Mouse (Mus musculus) myocyte (in vitro differentiated cells): ENCODE results near the gene Gm11213. TPM values are rescaled to one million over a fixed set of nuclear protein-coding genes. Genes with fewer than 3 reads are reported as not detected.

ENCODE experiments used
- H3K27me3 ChIP-seq: one replicate; pipeline ENCODE4 v1.6.1; 2011; ENCODE audit not compliant: control insufficient read depth, insufficient read depth, insufficient read length
- H3K36me3 ChIP-seq: one replicate; pipeline ENCODE4 v1.6.1; 2011; ENCODE audit not compliant: control insufficient read depth, insufficient read depth
- H3K4me2 ChIP-seq: one replicate; pipeline ENCODE4 v1.6.1; 2011; ENCODE audit warnings: low read depth, control low read depth
- H3K4me3 ChIP-seq: one replicate; pipeline ENCODE4 v1.5.1; 2011; ENCODE audit warnings: mild to moderate bottlenecking, control low read depth, moderate library complexity
- H3K79me2 ChIP-seq: one replicate; pipeline ENCODE4 v1.6.1; 2011; ENCODE audit not compliant: control insufficient read depth, insufficient read depth
- H3ac ChIP-seq: one replicate; pipeline ENCODE4 v1.6.1; 2011; ENCODE audit not compliant: control insufficient read depth, insufficient read length
- CEBPB ChIP-seq: IDR thresholded peaks from 2 replicates; pipeline ENCODE4 v1.6.1; 2011; ENCODE audit warnings: mild to moderate bottlenecking, moderate library complexity; ENCODE audit not compliant: poor library complexity, insufficient read depth, severe bottlenecking
- E2F4 ChIP-seq: IDR thresholded peaks from one replicate; pipeline ENCODE4 v1.6.1; 2011; ENCODE audit warnings: mild to moderate bottlenecking, control low read depth, moderate library complexity; ENCODE audit not compliant: insufficient read depth
- MAX ChIP-seq: IDR thresholded peaks from one replicate; pipeline ENCODE4 v1.6.1; 2011; ENCODE audit warnings: low read depth, mild to moderate bottlenecking, control low read depth
- MYOD1 ChIP-seq, 3 experiments: IDR thresholded peaks; one replicate each; pipeline ENCODE4 v1.6.1; 2011; ENCODE audit warnings: control low read depth in 2 of 3, low read depth in 2 of 3, mild to moderate bottlenecking in 2 of 3, moderate library complexity in 1 of 3; ENCODE audit not compliant: insufficient read length in 2 of 3, control insufficient read depth in 1 of 3
- MYOG ChIP-seq, 3 experiments: IDR thresholded peaks; one replicate each; pipeline ENCODE4 v1.6.1; 2011; ENCODE audit warnings: control low read depth in 2 of 3, low read depth in 2 of 3, mild to moderate bottlenecking in 2 of 3; ENCODE audit not compliant: insufficient read length in 2 of 3, control insufficient read depth in 1 of 3, insufficient read depth in 1 of 3
- POLR2A ChIP-seq: IDR thresholded peaks from one replicate; pipeline ENCODE4 v1.6.1; 2011; ENCODE audit warnings: low read depth, mild to moderate bottlenecking, control low read depth, moderate library complexity; ENCODE audit not compliant: insufficient read length
- POLR2AphosphoS2 ChIP-seq: IDR thresholded peaks from one replicate; pipeline ENCODE4 v1.6.1; 2011; ENCODE audit warnings: low read depth, control low read depth; ENCODE audit not compliant: insufficient read length
- REST ChIP-seq: IDR thresholded peaks from one replicate; pipeline ENCODE4 v1.6.1; 2011; ENCODE audit warnings: mild to moderate bottlenecking, control low read depth, moderate library complexity; ENCODE audit not compliant: insufficient read depth, insufficient read length
- SRF ChIP-seq: IDR thresholded peaks from one replicate; pipeline ENCODE4 v1.6.1; 2011; ENCODE audit warnings: low read depth; ENCODE audit not compliant: control insufficient read depth, insufficient read length
- TCF12 ChIP-seq: IDR thresholded peaks from one replicate; pipeline ENCODE4 v1.6.1; 2011; ENCODE audit warnings: mild to moderate bottlenecking, control low read depth; ENCODE audit not compliant: poor library complexity, insufficient read depth, severe bottlenecking
- TCF3 ChIP-seq: IDR thresholded peaks from one replicate; pipeline ENCODE4 v1.6.1; 2011; ENCODE audit warnings: low read depth, control low read depth; ENCODE audit not compliant: insufficient read length
- USF1 ChIP-seq: IDR thresholded peaks from one replicate; pipeline ENCODE4 v1.6.1; 2011; ENCODE audit warnings: low read depth, mild to moderate bottlenecking, control low read depth, moderate library complexity
- polyA plus RNA-seq: library from polyadenylated mRNA; unstranded; fragments of >200 nt; fragmentation: generic; extraction: Trizol; gene quantifications from one replicate; pipeline ENCODE4 v1.2.1, GENCODE M21; 2012; ENCODE audit warnings: missing spikeins

Gm11213 gene
- polyA plus RNA-seq, 1 experiment = not detected

DNA sequence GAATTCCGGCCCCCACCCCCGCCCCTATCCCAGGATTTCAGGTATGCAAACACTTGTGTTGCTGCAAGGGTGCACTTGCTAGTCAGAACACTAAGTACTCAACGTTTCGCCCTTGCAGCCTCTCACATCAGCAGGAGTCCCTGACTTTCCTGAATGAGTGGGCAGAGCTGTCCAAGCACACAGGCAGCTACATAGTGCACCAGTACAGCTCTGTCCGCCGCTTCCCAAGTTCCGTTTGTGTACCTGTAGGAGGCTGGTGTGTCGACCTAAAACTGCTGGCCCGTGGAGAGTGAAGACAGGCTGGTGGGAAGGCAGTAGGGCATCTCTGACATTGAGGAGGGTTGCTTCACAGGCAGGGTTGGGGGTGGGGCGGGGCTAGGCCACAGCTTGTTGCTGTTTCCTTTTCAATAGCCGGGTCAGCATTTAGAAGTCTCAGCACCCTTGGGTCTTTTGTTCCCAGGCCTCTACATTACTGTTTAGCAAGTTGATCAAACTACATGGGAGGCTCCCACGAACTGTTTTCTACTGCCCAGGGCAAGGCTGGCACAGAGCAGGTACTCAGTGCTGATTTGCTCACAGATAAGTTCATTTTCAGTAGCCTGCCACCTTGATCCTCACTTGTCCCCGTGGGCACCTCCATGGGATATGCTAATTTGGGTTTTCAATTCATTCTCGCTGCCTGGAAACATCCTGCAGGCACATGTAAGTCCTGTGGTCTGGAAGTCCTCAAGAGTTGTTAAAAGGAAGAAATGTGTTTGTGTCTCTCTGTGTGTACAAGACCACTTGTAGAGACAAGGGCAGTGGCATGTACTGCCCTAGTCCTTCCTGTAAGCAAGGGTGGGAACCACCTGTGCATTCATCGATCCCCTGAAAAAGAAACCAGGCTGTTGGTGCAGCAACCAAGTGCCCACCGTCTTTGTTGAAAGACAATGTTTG is 47.7 kb downstream of the Gm11213 start:
- Histone ChIP-seq H3K4me3 (peak overlapping the region; percentile 42), H3K36me3 (peaks cover 30% of the 10 kb centered on the region), H3K27me3 (no peaks in the 10 kb centered on the region), H3K4me2 (peak overlapping the region; percentile 98), H3ac (peak overlapping the region; percentile 44), H3K79me2 (peaks cover 26% of the 10 kb centered on the region)
- TF ChIP-seq SRF (no peak), USF1 (no peak), POLR2AphosphoS2 (peak; percentile 12), MYOG (IDR thresholded peaks at IDR 0.05; ENCODE audit: control insufficient read depth in 1 of 3, insufficient read depth in 1 of 3, insufficient read length in 2 of 3, low read depth in 2 of 3) (no peak), POLR2A (no peak), MYOD1 (IDR thresholded peaks at IDR 0.05; ENCODE audit: control insufficient read depth in 1 of 3, insufficient read length in 2 of 3, low read depth in 2 of 3) (no peak), TCF12 (no peak)

DNA sequence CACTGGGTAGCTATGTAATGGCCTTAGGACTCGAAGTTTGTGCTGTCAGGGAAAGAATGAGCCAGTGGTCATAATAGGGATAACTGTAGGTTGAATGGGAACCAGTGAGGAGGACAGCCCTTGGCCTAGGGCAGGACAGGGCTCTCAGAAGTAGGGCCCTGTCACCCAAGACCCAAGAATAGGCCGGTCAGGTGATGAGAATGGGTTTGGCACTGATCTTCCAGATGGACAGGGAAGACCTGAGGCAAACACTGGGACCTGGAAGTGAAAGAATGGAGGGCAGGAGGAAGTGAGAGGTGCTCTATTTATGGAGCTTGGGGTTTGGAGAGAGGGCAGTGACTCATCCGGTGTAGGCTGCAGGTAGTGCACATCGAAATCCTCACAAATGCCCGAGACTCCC is 48.4 kb downstream of the Gm11213 start:
- TF ChIP-seq MAX (no peak), POLR2AphosphoS2 (peak; percentile 69)
- H3K4me3 ChIP-seq = no peak overlapping the region
- no peaks in the 10 kb centered on the region for H3K27me3 ChIP-seq
- H3K79me2 ChIP-seq = peaks cover 33% of the 10 kb centered on the region
- no peak overlapping the region for H3K4me2 ChIP-seq
- H3K36me3 ChIP-seq = peaks cover 37% of the 10 kb centered on the region
- no peak overlapping the region for H3ac ChIP-seq

DNA sequence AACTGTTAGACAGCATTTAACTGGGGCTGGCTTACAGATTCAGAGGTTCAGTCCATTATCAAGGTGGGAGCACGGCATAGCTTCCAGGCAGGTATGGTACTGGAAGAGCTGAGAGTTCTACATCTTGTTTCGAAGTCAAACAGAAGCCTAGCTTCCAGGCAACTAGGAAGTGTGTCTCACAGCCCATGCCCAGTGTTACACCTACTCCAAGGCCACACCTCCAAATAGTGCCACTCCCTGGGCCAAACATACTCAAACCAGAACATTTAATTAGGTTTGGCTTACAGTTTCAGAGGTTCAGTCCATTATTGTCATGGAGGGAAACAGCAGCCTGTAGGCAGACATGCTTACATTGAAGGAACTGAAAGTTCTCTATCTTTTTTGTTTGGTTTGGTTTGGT is 50.0 kb downstream of the Gm11213 start:
- Histone ChIP-seq H3K36me3 (peaks cover 53% of the 10 kb centered on the region), H3K79me2 (peaks cover 21% of the 10 kb centered on the region), H3K27me3 (no peaks in the 10 kb centered on the region), H3K4me2 (no peak overlapping the region), H3K4me3 (no peak overlapping the region), H3ac (no peak overlapping the region)
- TF ChIP-seq SRF (no peak), POLR2AphosphoS2 (peak; percentile 54), E2F4 (no peak)

DNA sequence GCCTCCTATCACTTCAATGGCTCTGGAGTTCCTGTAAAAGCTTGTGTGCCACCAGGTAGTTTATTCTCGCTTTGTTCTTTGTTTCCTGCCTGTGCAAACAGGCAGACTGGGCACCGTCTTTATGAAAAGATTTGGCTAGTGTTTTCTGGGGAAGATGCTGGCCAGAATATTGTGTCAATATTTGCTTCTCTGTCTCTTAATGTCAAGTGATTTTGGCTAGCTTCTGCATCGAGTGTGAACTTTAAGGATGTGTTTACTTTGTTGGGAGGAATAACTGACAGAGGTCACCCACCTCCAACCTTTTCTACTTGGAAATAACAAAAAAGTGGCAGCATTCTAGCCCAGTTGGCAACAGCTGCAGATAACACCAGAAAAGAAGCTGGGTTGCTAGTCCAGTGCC is 50.4 kb downstream of the Gm11213 start:
- H3K36me3 ChIP-seq = peaks cover 54% of the 10 kb centered on the region
- no peak for TF ChIP-seq E2F4
- no peak for TF ChIP-seq MYOG (IDR thresholded peaks at IDR 0.05; ENCODE audit: control insufficient read depth in 1 of 3, insufficient read depth in 1 of 3, insufficient read length in 2 of 3, low read depth in 2 of 3)
- TF ChIP-seq POLR2AphosphoS2 = no peak
- TF ChIP-seq SRF = no peak
- no peak for TF ChIP-seq TCF3
- no peak for TF ChIP-seq TCF12
- TF ChIP-seq USF1 = no peak
- TF ChIP-seq MYOD1 (IDR thresholded peaks at IDR 0.05; ENCODE audit: control insufficient read depth in 1 of 3, insufficient read length in 2 of 3, low read depth in 2 of 3) = no peak
- TF ChIP-seq CEBPB = no peak
- no peak for TF ChIP-seq REST
- TF ChIP-seq MAX = no peak
- TF ChIP-seq POLR2A = no peak
- peaks cover 20% of the 10 kb centered on the region for H3K79me2 ChIP-seq
- H3K27me3 ChIP-seq = no peaks in the 10 kb centered on the region
- no peak overlapping the region for H3K4me2 ChIP-seq
- H3ac ChIP-seq = no peak overlapping the region
- H3K4me3 ChIP-seq = no peak overlapping the region

DNA sequence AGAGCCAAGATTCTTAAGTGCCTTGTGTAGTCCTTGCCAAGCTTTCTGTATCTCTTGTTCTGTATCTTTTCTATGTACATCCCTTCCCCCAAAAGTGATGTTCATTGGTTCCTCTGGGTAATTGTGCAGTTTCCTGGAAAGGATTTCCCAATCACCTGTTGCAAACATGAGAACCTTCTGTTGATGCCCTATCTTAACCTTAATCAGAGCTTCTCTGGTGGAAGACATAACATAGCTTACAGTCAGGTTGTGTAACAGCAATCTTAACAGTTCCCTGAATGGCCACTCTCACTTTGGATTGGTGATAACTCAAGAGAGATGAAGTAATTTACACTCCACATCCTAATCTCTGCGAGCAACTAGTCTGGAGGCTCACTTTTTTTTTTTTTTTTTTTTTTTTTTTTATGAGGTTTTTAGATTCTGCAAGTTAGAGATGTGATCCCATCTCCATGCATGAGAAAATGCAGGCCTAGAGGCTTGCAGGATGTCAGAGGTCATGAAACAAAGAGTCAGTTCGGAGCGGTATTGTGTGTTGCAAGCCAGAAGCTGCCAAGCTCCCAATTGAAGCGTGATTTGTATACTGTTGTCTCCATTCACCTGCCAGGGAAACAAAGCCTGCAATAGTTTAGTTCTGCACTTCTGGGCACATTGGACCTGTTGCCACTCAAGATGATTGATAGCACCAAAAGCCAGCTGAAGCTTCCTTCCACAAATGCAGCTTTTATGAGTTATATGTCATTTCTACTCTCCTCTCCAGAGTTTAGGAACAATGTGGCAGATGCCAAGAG is 51.1 kb downstream of the Gm11213 start:
- Histone ChIP-seq H3K4me2 (no peak overlapping the region), H3K4me3 (no peak overlapping the region), H3K27me3 (no peaks in the 10 kb centered on the region), H3ac (no peak overlapping the region), H3K79me2 (peaks cover 20% of the 10 kb centered on the region), H3K36me3 (peaks cover 61% of the 10 kb centered on the region)
- TF ChIP-seq POLR2A = peak; percentile 12
- no peak for TF ChIP-seq USF1
- no peak for TF ChIP-seq SRF
- no peak for TF ChIP-seq MYOD1 (IDR thresholded peaks at IDR 0.05; ENCODE audit: control insufficient read depth in 1 of 3, insufficient read length in 2 of 3, low read depth in 2 of 3)
- no peak for TF ChIP-seq REST
